Comparison of ENCODE assay signal across 12 mouse cellular contexts in the genomic region with DNA sequence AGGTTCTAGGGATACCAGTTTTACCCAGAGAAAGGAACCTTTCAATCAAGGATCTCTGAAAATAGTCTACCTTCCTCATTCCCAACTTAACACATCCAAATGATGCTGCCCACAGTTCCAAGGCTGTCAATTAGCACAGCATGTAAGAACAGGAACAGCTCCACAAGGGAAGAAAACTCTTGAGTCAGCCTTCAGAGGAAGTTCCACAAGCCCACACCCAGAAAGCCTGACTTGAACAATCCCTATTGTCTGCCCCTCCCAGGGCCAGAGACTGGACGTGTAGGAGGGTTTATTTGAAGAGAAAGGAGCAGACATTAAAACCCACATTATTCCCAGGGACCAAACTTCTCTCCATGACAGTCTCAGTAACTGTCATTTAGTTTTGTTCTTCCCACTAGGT. TPM values are rescaled to one million over a fixed set of nuclear protein-coding genes. Genes with fewer than 3 reads are reported as not detected.
DNase-seq lines count a peak whose midpoint lies in the region; ATAC-seq and TF ChIP-seq lines count a peak whose summit lies in the region.
"Had no signal": no experiment of that assay in that cellular context is flagged by ENCODE, and none has a peak within 500 bp of the region (broad histone marks: within the 10 kb centered on the region; RNA-seq: fewer than 3 reads in every experiment).

No protein-coding gene starts in this region.

- no peak for DNase-seq in kidney, adult 9 months
- DNase-seq in ES-E14 (ENCODE audit: low read depth, low spot score): no peak
- DNase-seq in lung, postnatal 25 days (ENCODE audit: low spot score): peak; percentile 48
- DNase-seq in thymus, postnatal 4 days: no peak
- no peak for DNase-seq in cerebellum, adult 9-10 months
- no peak for DNase-seq in ovary, postnatal 36 days (ENCODE audit: low spot score)
- DNase-seq: layer of hippocampus, adult 9-11 months had no signal

- H3K9me3 ChIP-seq in kidney, embryonic 16.5 days (ENCODE audit: low read length): no peaks in the 10 kb centered on the region
- no peaks in the 10 kb centered on the region for H3K9me3 ChIP-seq in ES-E14 (ENCODE audit: control insufficient read depth, insufficient read depth, low read depth, low read length)
- H3K9me3 ChIP-seq: hindbrain, embryonic 15.5 days; limb, embryonic 12.5 days had no signal

- no peak overlapping the region for H3K4me3 ChIP-seq in kidney, embryonic 16.5 days (ENCODE audit: low read length)
- no peak overlapping the region for H3K4me3 ChIP-seq in ES-E14 (ENCODE audit: insufficient read depth in 1 of 2, low read depth in 1 of 2, low read length in 2 of 2, poor library complexity in 1 of 2, severe bottlenecking in 1 of 2)
- no peak overlapping the region for H3K4me3 ChIP-seq in brown adipose tissue, adult 24 weeks (ENCODE audit: insufficient read depth, low read depth, low read length)
- H3K4me3 ChIP-seq: hindbrain, embryonic 15.5 days; limb, embryonic 12.5 days had no signal

- H3K36me3 ChIP-seq in kidney, embryonic 16.5 days (ENCODE audit: insufficient read depth, low read length): no peaks in the 10 kb centered on the region
- H3K36me3 ChIP-seq in ES-E14 (ENCODE audit: control insufficient read depth, insufficient read depth, low read length, poor library complexity, severe bottlenecking): no peaks in the 10 kb centered on the region
- H3K36me3 ChIP-seq: G1E; hindbrain, embryonic 15.5 days; limb, embryonic 12.5 days had no signal

- no peak overlapping the region for H3K4me2 ChIP-seq in kidney, embryonic 16.5 days (replicated peaks; ENCODE audit: low read depth, low read length)
- H3K4me2 ChIP-seq: hindbrain, embryonic 15.5 days; limb, embryonic 12.5 days had no signal

- peaks cover 10% of the 10 kb centered on the region; the same call in 1 of the 2 replicates for H3K4me1 ChIP-seq in kidney, embryonic 16.5 days (ENCODE audit: insufficient read depth, low read length)
- peaks cover 21 to 32% of the 10 kb centered on the region in 2 experiments for H3K4me1 ChIP-seq in ES-E14 (ENCODE audit: control insufficient read depth in 2 of 2, insufficient read depth in 2 of 2, low read length in 2 of 2, poor library complexity in 1 of 2)
- peaks cover 22% of the 10 kb centered on the region for H3K4me1 ChIP-seq in brown adipose tissue, adult 24 weeks (ENCODE audit: control insufficient read depth, insufficient read depth, insufficient read length, low read length)

- in situ Hi-C loops in ES-E14 (cut with MboI; ENCODE audit: low sequenced_read_pairs in 2 of 2, unreplicated experiment in 2 of 2): no loop called here

- 20% methylated on average over 1 of the region's 1 CpGs for WGBS in kidney, embryonic 16.5 days

- no peak for ATAC-seq in kidney, embryonic 16.5 days (ENCODE audit: low FRiP score, low TSS enrichment)

- H3K9ac ChIP-seq in kidney, embryonic 16.5 days (replicated peaks; ENCODE audit: low read length): no peak overlapping the region
- H3K9ac ChIP-seq in ES-E14 (ENCODE audit: insufficient read depth, low read depth, low read length, poor library complexity, severe bottlenecking): no peak overlapping the region
- H3K9ac ChIP-seq: hindbrain, embryonic 15.5 days; limb, embryonic 12.5 days had no signal

- H3K27me3 ChIP-seq in kidney, embryonic 16.5 days (ENCODE audit: insufficient read depth, low read length): no peaks in the 10 kb centered on the region
- H3K27me3 ChIP-seq: hindbrain, embryonic 15.5 days; limb, embryonic 12.5 days had no signal

- peak overlapping the region; percentile 27; the same call in 1 of the 2 replicates for H3K27ac ChIP-seq in kidney, embryonic 16.5 days (ENCODE audit: low read length)
- peak overlapping the region; percentile 73; the same call in 1 of the 2 replicates for H3K27ac ChIP-seq in ES-E14 (ENCODE audit: insufficient read depth, low read depth, low read length, poor library complexity, severe bottlenecking)
- H3K27ac ChIP-seq in brown adipose tissue, adult 24 weeks (replicated peaks; ENCODE audit: low read depth, low read length): peak overlapping the region; percentile 69
- H3K27ac ChIP-seq: hindbrain, embryonic 15.5 days; limb, embryonic 12.5 days had no signal

TF ChIP-seq in ES-E14, 5 proteins besides CTCF, POLR2A, EP300 and RAD21:
- TF ChIP-seq ZC3H11A (IDR thresholded peaks at IDR 0.05; ENCODE audit: borderline replicate concordance, low read depth, low read length) (no peak), HCFC1 (IDR thresholded peaks at IDR 0.05; ENCODE audit: borderline replicate concordance, insufficient read depth, low read length) (no peak), CHD2 (IDR thresholded peaks at IDR 0.05; ENCODE audit: low read depth, low read length) (no peak), MAFK (IDR thresholded peaks at IDR 0.05; ENCODE audit: insufficient read depth, low read depth, low read length) (no peak), ZNF384 (IDR thresholded peaks at IDR 0.05; ENCODE audit: low read depth, low read length) (no peak)

RNA-seq across cellular contexts. Expression of a gene that starts 48.7 kb away (rescaled TPM):
- 37.1 and 38.1 TPM in 2 replicates for polyA plus RNA-seq in kidney, embryonic 16.5 days (2015; fragmentation: Nextera tagmentation; extraction: Ambion mirVana)
- 277 and 354 TPM in 2 replicates for total RNA-seq in ES-E14 (2012; rRNA removed)
- polyA plus RNA-seq in brown adipose tissue, adult 24 weeks (2012; ENCODE audit: insufficient read depth, insufficient read length, missing spikeins): 74.3 and 90.1 TPM in 2 replicates
